Mouse (Mus musculus): ENCODE results near the gene Rpusd4. TPM values are rescaled to one million over a fixed set of nuclear protein-coding genes. Genes with fewer than 3 reads are reported as not detected.

The Rpusd4 gene
- polyA plus RNA-seq, 1 experiment from 2014 or later, result 26.7 TPM

GRCm38 (mm10) chr9:35293465-35293864 is 25.8 kb downstream of the Rpusd4 start:
- Histone ChIP-seq H3K27me3 (ENCODE audit: control insufficient read depth, insufficient read depth, low read length) (no peaks in the 10 kb centered on the region), H3K36me3 (ENCODE audit: control insufficient read depth, insufficient read depth, low read length) (no peaks in the 10 kb centered on the region)
- WGBS, result 90% methylated on average over 5 of the region's 5 CpGs

GRCm38 (mm10) chr9:35297791-35298190 is 30.1 kb downstream of the Rpusd4 start:
- Histone ChIP-seq H3K36me3 (ENCODE audit: control insufficient read depth, insufficient read depth, low read length) (no peaks in the 10 kb centered on the region), H3K4me1 (replicated peaks; ENCODE audit: control insufficient read depth, insufficient read depth, low read length) (no peaks in the 10 kb centered on the region), H3K4me2 (ENCODE audit: low read depth, low read length, severe bottlenecking) (no peak overlapping the region), H3K9me3 (ENCODE audit: control insufficient read depth, low read length) (no peaks in the 10 kb centered on the region), H3K4me3 (ENCODE audit: low read depth, low read length) (no peak overlapping the region), H3K9ac (ENCODE audit: low read length) (no peak overlapping the region), H3K27me3 (ENCODE audit: control insufficient read depth, insufficient read depth, low read length) (no peaks in the 10 kb centered on the region), H3K27ac (ENCODE audit: low read depth, low read length) (no peak overlapping the region)
- ATAC-seq (replicated peaks; ENCODE audit: low FRiP score) (no peak), DNase-seq (ENCODE audit: low spot score) (no peak)

More at GRCm38 (mm10) chr9:35293465-35293864, 25.8 kb downstream of the Rpusd4 start:
- Histone ChIP-seq H3K9me3 (ENCODE audit: control insufficient read depth, low read length) (no peaks in the 10 kb centered on the region), H3K4me2 (ENCODE audit: low read depth, low read length, severe bottlenecking) (no peak overlapping the region), H3K4me1 (replicated peaks; ENCODE audit: control insufficient read depth, insufficient read depth, low read length) (0 out of 2 replicates have a peak, but pooled peaks cover 2% of the 10 kb centered on the region), H3K9ac (ENCODE audit: low read length) (no peak overlapping the region), H3K27ac (ENCODE audit: low read depth, low read length) (no peak overlapping the region), H3K4me3 (ENCODE audit: low read depth, low read length) (no peak overlapping the region)
- DNase-seq (ENCODE audit: low spot score), result no peak
- no peak for ATAC-seq (replicated peaks; ENCODE audit: low FRiP score)

- Histone ChIP-seq H3K4me2 (ENCODE audit: low read depth, low read length, severe bottlenecking) (no peak overlapping the region), H3K36me3 (ENCODE audit: control insufficient read depth, insufficient read depth, low read length) (no peaks in the 10 kb centered on the region), H3K4me3 (ENCODE audit: low read depth, low read length) (no peak overlapping the region), H3K9me3 (ENCODE audit: control insufficient read depth, low read length) (no peaks in the 10 kb centered on the region), H3K27ac (ENCODE audit: low read depth, low read length) (no peak overlapping the region), H3K27me3 (ENCODE audit: control insufficient read depth, insufficient read depth, low read length) (no peaks in the 10 kb centered on the region), H3K4me1 (replicated peaks; ENCODE audit: control insufficient read depth, insufficient read depth, low read length) (no peaks in the 10 kb centered on the region), H3K9ac (ENCODE audit: low read length) (no peak overlapping the region)
- ATAC-seq (replicated peaks; ENCODE audit: low FRiP score), result no peak
- 92% methylated on average over 3 of the region's 3 CpGs for WGBS
- DNase-seq (ENCODE audit: low spot score), result no peak
Measured at GRCm38 (mm10) chr9:35302172-35302571, 34.5 kb downstream of the Rpusd4 start.

- Histone ChIP-seq H3K4me2 (ENCODE audit: low read depth, low read length, severe bottlenecking) (no peak overlapping the region), H3K9ac (ENCODE audit: low read length) (no peak overlapping the region), H3K36me3 (ENCODE audit: control insufficient read depth, insufficient read depth, low read length) (no peaks in the 10 kb centered on the region), H3K4me1 (replicated peaks; ENCODE audit: control insufficient read depth, insufficient read depth, low read length) (no peaks in the 10 kb centered on the region), H3K27ac (ENCODE audit: low read depth, low read length) (no peak overlapping the region), H3K27me3 (ENCODE audit: control insufficient read depth, insufficient read depth, low read length) (0 out of 2 replicates have a peak, but pooled peaks cover under 1% of the 10 kb centered on the region), H3K4me3 (ENCODE audit: low read depth, low read length) (no peak overlapping the region), H3K9me3 (ENCODE audit: control insufficient read depth, low read length) (no peaks in the 10 kb centered on the region)
- WGBS, result 84% methylated on average over 7 of the region's 7 CpGs
- DNase-seq (ENCODE audit: low spot score) (no peak), ATAC-seq (replicated peaks; ENCODE audit: low FRiP score) (no peak)
Measured at GRCm38 (mm10) chr9:35307461-35307860, 39.8 kb downstream of the Rpusd4 start.

- 84% methylated on average over 6 of the region's 6 CpGs for WGBS
- H3K4me1 ChIP-seq (replicated peaks; ENCODE audit: control insufficient read depth, insufficient read depth, low read length), result peaks cover 6% of the 10 kb centered on the region
- H3K9me3 ChIP-seq (ENCODE audit: control insufficient read depth, low read length), result no peaks in the 10 kb centered on the region
- H3K9ac ChIP-seq (ENCODE audit: low read length), result no peak overlapping the region
- H3K27me3 ChIP-seq (ENCODE audit: control insufficient read depth, insufficient read depth, low read length), result 0 out of 2 replicates have a peak, but pooled peaks cover 2% of the 10 kb centered on the region
- ATAC-seq (replicated peaks; ENCODE audit: low FRiP score), result no peak
- H3K4me2 ChIP-seq (ENCODE audit: low read depth, low read length, severe bottlenecking), result no peak overlapping the region
- no peak overlapping the region for H3K4me3 ChIP-seq (ENCODE audit: low read depth, low read length)
- no peak overlapping the region for H3K27ac ChIP-seq (ENCODE audit: low read depth, low read length)
- DNase-seq (ENCODE audit: low spot score), result no peak
- H3K36me3 ChIP-seq (ENCODE audit: control insufficient read depth, insufficient read depth, low read length), result no peaks in the 10 kb centered on the region
Measured at GRCm38 (mm10) chr9:35310377-35310776, 42.7 kb downstream of the Rpusd4 start.

GRCm38 (mm10) chr9:35312516-35312915 is 44.9 kb downstream of the Rpusd4 start:
- Histone ChIP-seq H3K27me3 (ENCODE audit: control insufficient read depth, insufficient read depth, low read length) (peaks cover 3% of the 10 kb centered on the region; the same call in 1 of the 2 replicates), H3K9ac (ENCODE audit: low read length) (no peak overlapping the region), H3K36me3 (ENCODE audit: control insufficient read depth, insufficient read depth, low read length) (no peaks in the 10 kb centered on the region), H3K27ac (ENCODE audit: low read depth, low read length) (no peak overlapping the region), H3K4me3 (ENCODE audit: low read depth, low read length) (no peak overlapping the region), H3K4me2 (ENCODE audit: low read depth, low read length, severe bottlenecking) (no peak overlapping the region), H3K9me3 (ENCODE audit: control insufficient read depth, low read length) (no peaks in the 10 kb centered on the region), H3K4me1 (replicated peaks; ENCODE audit: control insufficient read depth, insufficient read depth, low read length) (peaks cover 12% of the 10 kb centered on the region)
- DNase-seq (ENCODE audit: low spot score), result no peak
- WGBS, result 67% methylated on average over 3 of the region's 3 CpGs
- ATAC-seq (replicated peaks; ENCODE audit: low FRiP score), result no peak

GRCm38 (mm10) chr9:35313601-35314000 is 45.9 kb downstream of the Rpusd4 start:
- 0 out of 2 replicates have a peak overlapping the region, but pooled peaks have one; percentile 0 for H3K27ac ChIP-seq (ENCODE audit: low read depth, low read length)
- H3K27me3 ChIP-seq (ENCODE audit: control insufficient read depth, insufficient read depth, low read length), result peaks cover 4% of the 10 kb centered on the region; the same call in 1 of the 2 replicates
- H3K4me2 ChIP-seq (ENCODE audit: low read depth, low read length, severe bottlenecking), result no peak overlapping the region
- WGBS, result 18% methylated on average over 4 of the region's 4 CpGs
- H3K36me3 ChIP-seq (ENCODE audit: control insufficient read depth, insufficient read depth, low read length), result no peaks in the 10 kb centered on the region
- H3K4me3 ChIP-seq (ENCODE audit: low read depth, low read length), result no peak overlapping the region
- no peaks in the 10 kb centered on the region for H3K9me3 ChIP-seq (ENCODE audit: control insufficient read depth, low read length)
- H3K9ac ChIP-seq (ENCODE audit: low read length), result no peak overlapping the region
- H3K4me1 ChIP-seq (replicated peaks; ENCODE audit: control insufficient read depth, insufficient read depth, low read length), result peaks cover 20% of the 10 kb centered on the region
- DNase-seq (ENCODE audit: low spot score) (no peak), ATAC-seq (replicated peaks; ENCODE audit: low FRiP score) (no peak)

GRCm38 (mm10) chr9:35314254-35314653 is 46.6 kb downstream of the Rpusd4 start:
- Histone ChIP-seq H3K4me1 (replicated peaks; ENCODE audit: control insufficient read depth, insufficient read depth, low read length) (peaks cover 24% of the 10 kb centered on the region), H3K9me3 (ENCODE audit: control insufficient read depth, low read length) (no peaks in the 10 kb centered on the region), H3K4me3 (ENCODE audit: low read depth, low read length) (no peak overlapping the region), H3K9ac (ENCODE audit: low read length) (no peak overlapping the region), H3K36me3 (ENCODE audit: control insufficient read depth, insufficient read depth, low read length) (no peaks in the 10 kb centered on the region), H3K4me2 (ENCODE audit: low read depth, low read length, severe bottlenecking) (no peak overlapping the region), H3K27ac (ENCODE audit: low read depth, low read length) (peak overlapping the region; percentile 31; the same call in 1 of the 2 replicates), H3K27me3 (ENCODE audit: control insufficient read depth, insufficient read depth, low read length) (peaks cover 4% of the 10 kb centered on the region; the same call in 1 of the 2 replicates)
- DNase-seq (ENCODE audit: low spot score) (no peak), ATAC-seq (replicated peaks; ENCODE audit: low FRiP score) (peak; percentile 74)
- 28% methylated on average over 1 of the region's 1 CpGs for WGBS

GRCm38 (mm10) chr9:35316771-35317211 is 49.1 kb downstream of the Rpusd4 start:
- DNase-seq (ENCODE audit: low spot score), result no peak
- peaks cover 9% of the 10 kb centered on the region; the same call in 1 of the 2 replicates for H3K27me3 ChIP-seq (ENCODE audit: control insufficient read depth, insufficient read depth, low read length)

More at GRCm38 (mm10) chr9:35316771-35317211, 49.1 kb downstream of the Rpusd4 start:
- Histone ChIP-seq H3K4me1 (replicated peaks; ENCODE audit: control insufficient read depth, insufficient read depth, low read length) (peaks cover 24% of the 10 kb centered on the region), H3K4me3 (ENCODE audit: low read depth, low read length) (no peak overlapping the region), H3K9me3 (ENCODE audit: control insufficient read depth, low read length) (no peaks in the 10 kb centered on the region), H3K4me2 (ENCODE audit: low read depth, low read length, severe bottlenecking) (no peak overlapping the region), H3K27ac (ENCODE audit: low read depth, low read length) (no peak overlapping the region), H3K9ac (ENCODE audit: low read length) (no peak overlapping the region), H3K36me3 (ENCODE audit: control insufficient read depth, insufficient read depth, low read length) (no peaks in the 10 kb centered on the region)
- no peak for ATAC-seq (replicated peaks; ENCODE audit: low FRiP score)
- WGBS, result 55% methylated on average over 3 of the region's 3 CpGs

Data from forebrain, embryonic 11.5 days (tissue).